Mouse (Mus musculus) hindbrain, embryonic 11.5 days (tissue): ENCODE measurements at regions not wholly inside any gene's neighbourhood (a gene's known extent, or its start where the extent isn't known, plus 50 kb on each side); places are given as distances from the start of the nearest gene placed in this dataset.
A peak's percentile ranks its signal among the peaks of the same experiment; 100 is the strongest.

Experiments used
- ATAC-seq: fragments of 200-750 bp; cut with Nextera tagmentation; 2 replicates; pipeline ENCODE4 v1.8.0; 2017; ENCODE audit warnings: mild to moderate bottlenecking, moderate TSS enrichment, moderate library complexity; ENCODE audit not compliant: low FRiP score
- DNase-seq: peaks from one replicate; pipeline ENCODE4 v3.0.0-alpha.2; 2015; ENCODE audit warnings: low spot score
- H3K27ac ChIP-seq: fragments of 300-500 bp; sonication (generic); 2 replicates; pipeline ENCODE4 v1.5.1; 2014; ENCODE audit warnings: mild to moderate bottlenecking, low read depth, low read length
- H3K27me3 ChIP-seq: fragments of 300-500 bp; sonication (generic); 2 replicates; pipeline ENCODE4 v1.6.1; 2014; ENCODE audit warnings: mild to moderate bottlenecking, low read length, moderate library complexity, mixed read lengths; ENCODE audit not compliant: control insufficient read depth, insufficient read depth
- H3K36me3 ChIP-seq: fragments of 300-500 bp; sonication (generic); 2 replicates; pipeline ENCODE4 v1.6.1; 2014; ENCODE audit warnings: mild to moderate bottlenecking, low read length, moderate library complexity, mixed read lengths; ENCODE audit not compliant: control insufficient read depth, insufficient read depth
- H3K4me1 ChIP-seq: fragments of 300-500 bp; sonication (generic); replicated peaks from 2 replicates; pipeline ENCODE4 v1.6.1; 2014; ENCODE audit warnings: low read length, mixed read lengths; ENCODE audit not compliant: control insufficient read depth, insufficient read depth
- H3K4me2 ChIP-seq: fragments of 300-500 bp; sonication (generic); replicated peaks from 2 replicates; pipeline ENCODE4 v1.6.1; 2014; ENCODE audit warnings: mild to moderate bottlenecking, low read depth, low read length
- H3K4me3 ChIP-seq: fragments of 300-500 bp; sonication (generic); 2 replicates; pipeline ENCODE4 v1.5.1; 2014; ENCODE audit warnings: low read depth, low read length
- H3K9ac ChIP-seq: fragments of 300-500 bp; sonication (generic); 2 replicates; pipeline ENCODE4 v1.6.1; 2014; ENCODE audit warnings: low read depth, low read length
- H3K9me3 ChIP-seq: fragments of 300-500 bp; sonication (generic); 2 replicates; pipeline ENCODE4 v1.6.1; 2016; ENCODE audit warnings: low read length; ENCODE audit not compliant: control insufficient read depth
- WGBS: fragments of 180-500 bp; shearing (Covaris S2); extraction: QIAGEN DNeasy Blood & Tissue Kit; methylation state at CpG from one replicate; pipeline ENCODE4 v1.1.7; 2014; 5-methylcytosine and 5-hydroxymethylcytosine counted together

DNA sequence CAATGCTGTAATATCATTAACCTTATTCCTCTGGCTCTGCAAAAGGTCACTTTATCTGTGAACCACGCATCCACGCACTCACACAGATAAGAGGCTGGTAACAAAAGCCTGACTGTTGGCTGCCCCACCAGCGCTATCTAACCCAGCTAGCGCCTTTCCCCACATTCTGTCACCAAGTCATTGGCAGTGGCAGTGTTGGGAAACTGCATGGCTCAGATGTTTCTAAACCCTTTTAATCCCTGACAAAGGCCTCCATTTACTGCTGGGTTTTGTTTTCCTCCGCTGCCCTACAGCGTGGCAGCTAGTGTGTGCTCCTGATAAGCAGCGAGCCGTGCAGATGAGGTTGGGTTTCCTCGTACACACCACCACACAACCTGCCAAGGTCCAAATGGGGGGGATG is 55.7 kb downstream of the Id4 start:
- 13% methylated on average over 9 of the region's 9 CpGs for WGBS
- ATAC-seq = peak; percentile 53; the same call in 1 of the 2 replicates
- H3K4me2 ChIP-seq = no peak overlapping the region

DNA sequence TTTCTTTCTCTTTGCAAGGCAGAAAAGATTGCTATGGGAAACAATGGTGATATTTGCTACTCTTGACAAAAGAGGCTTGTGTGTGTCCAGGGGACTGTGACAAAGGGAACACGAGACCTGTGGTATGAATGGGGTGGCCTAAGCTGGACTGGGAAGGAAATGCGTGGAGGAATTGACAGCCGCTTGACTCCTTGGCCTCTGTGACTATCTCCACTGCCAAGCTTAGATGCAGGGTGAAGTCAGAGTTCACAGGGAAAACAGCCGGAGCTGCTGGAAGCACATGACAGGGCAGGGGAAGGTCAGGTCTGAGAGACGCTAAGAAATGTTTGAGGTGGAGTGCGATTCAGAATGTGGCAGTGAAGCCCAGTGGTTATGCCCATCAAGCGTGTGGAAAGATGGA is 56.4 kb downstream of the Id4 start:
- H3K4me3 ChIP-seq = no peak overlapping the region
- H3K36me3 ChIP-seq = no peaks in the 10 kb centered on the region
- H3K4me1 ChIP-seq = no peaks in the 10 kb centered on the region; the same call in 1 of the 2 replicates
- no peak overlapping the region for H3K9ac ChIP-seq
- peak; percentile 45 for DNase-seq
- H3K27ac ChIP-seq = no peak overlapping the region
- no peaks in the 10 kb centered on the region for H3K27me3 ChIP-seq
- no peaks in the 10 kb centered on the region for H3K9me3 ChIP-seq
- ATAC-seq = no peak
- H3K4me2 ChIP-seq = no peak overlapping the region
- WGBS = 26% methylated on average over 7 of the region's 7 CpGs

More for the DNA sequence above, 55.7 kb downstream of the Id4 start:
- Histone ChIP-seq H3K27me3 (no peaks in the 10 kb centered on the region), H3K4me1 (no peaks in the 10 kb centered on the region; the same call in 1 of the 2 replicates), H3K27ac (0 out of 2 replicates have a peak overlapping the region, but pooled peaks have one; percentile 11), H3K9me3 (no peaks in the 10 kb centered on the region), H3K9ac (no peak overlapping the region), H3K4me3 (no peak overlapping the region), H3K36me3 (no peaks in the 10 kb centered on the region)
- peak; percentile 54 for DNase-seq

DNA sequence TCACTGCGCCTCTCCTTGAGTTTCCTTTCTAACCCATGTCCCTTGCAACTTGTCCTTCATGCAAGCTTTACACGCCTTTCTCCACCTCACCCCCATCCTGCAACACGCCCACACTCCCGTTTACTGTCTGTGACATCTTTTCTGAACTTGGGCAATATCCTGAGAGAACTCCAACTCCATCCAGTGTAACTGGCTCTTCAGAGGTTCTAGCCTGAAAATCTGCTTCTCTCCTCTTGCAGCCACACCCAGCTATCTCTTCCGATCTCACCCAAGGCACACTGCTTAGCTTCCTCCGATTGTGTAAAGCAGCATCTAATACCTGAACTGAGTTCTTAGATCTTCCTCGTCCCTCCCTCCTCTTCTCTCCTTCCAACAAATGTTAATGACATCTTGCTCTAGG is 58.0 kb downstream of the Id4 start:
- Histone ChIP-seq H3K27me3 (no peaks in the 10 kb centered on the region), H3K4me2 (no peak overlapping the region), H3K36me3 (no peaks in the 10 kb centered on the region), H3K9me3 (no peaks in the 10 kb centered on the region), H3K4me1 (no peaks in the 10 kb centered on the region; the same call in 1 of the 2 replicates), H3K9ac (no peak overlapping the region), H3K4me3 (no peak overlapping the region), H3K27ac (no peak overlapping the region)
- no peak for ATAC-seq
- WGBS = 85% methylated on average over 7 of the region's 7 CpGs
- no peak for DNase-seq

DNA sequence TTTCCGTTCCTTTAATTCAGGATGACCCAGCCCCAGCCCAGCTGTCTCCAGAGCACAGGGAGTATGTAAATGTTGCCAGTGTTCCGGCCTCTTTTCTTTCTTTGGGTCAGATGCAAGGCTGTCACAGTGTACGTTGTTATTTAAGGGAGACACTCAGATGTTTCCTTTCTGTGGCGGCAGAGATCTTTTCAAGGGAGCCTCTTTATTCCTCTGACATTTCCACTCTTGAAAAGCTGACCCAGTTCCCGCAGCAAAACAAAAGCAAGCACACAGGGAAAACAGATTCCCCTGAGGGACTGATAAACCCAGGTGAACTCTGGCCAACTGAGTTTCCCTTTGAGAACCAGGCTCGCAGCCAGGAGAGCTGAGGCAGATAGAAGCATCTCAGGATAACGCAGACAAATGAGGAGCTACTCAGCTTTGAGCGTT is 63.3 kb downstream of the Id4 start:
- DNase-seq (peak; percentile 33), ATAC-seq (no peak)
- H3K9ac ChIP-seq = no peak overlapping the region; the same call in 1 of the 2 replicates
- 7% methylated on average over 8 of the region's 8 CpGs for WGBS
- H3K4me3 ChIP-seq = no peak overlapping the region
- H3K9me3 ChIP-seq = no peaks in the 10 kb centered on the region
- no peaks in the 10 kb centered on the region for H3K4me1 ChIP-seq
- no peaks in the 10 kb centered on the region for H3K27me3 ChIP-seq
- no peak overlapping the region for H3K4me2 ChIP-seq
- H3K27ac ChIP-seq = 0 out of 2 replicates have a peak overlapping the region, but pooled peaks have one; percentile 32
- H3K36me3 ChIP-seq = no peaks in the 10 kb centered on the region

DNA sequence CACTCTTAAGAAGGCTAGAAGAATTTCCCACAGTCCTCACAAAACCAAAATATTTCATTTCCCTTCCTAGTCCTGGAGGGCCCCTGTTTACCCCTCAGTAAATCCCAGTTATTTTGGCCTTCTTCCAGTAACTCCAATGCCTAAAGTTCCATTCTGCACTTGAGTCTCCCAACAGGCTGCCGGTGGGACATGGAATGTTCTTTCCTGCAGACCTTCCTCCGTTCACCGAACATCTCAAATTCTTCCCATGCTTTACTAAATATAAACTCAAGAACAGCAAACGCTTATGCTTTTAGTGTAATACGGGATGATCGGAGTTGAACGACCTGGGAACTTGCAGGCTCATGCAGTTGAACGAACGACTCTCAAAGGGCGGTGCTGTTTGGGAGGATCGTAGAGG is 69.6 kb downstream of the Id4 start:
- ATAC-seq = no peak
- no peak overlapping the region for H3K4me2 ChIP-seq
- H3K27ac ChIP-seq = no peak overlapping the region
- no peak overlapping the region for H3K4me3 ChIP-seq
- WGBS = 91% methylated on average over 11 of the region's 11 CpGs
- H3K36me3 ChIP-seq = no peaks in the 10 kb centered on the region
- H3K27me3 ChIP-seq = no peaks in the 10 kb centered on the region
- no peak overlapping the region for H3K9ac ChIP-seq
- H3K4me1 ChIP-seq = no peaks in the 10 kb centered on the region
- DNase-seq = no peak
- no peaks in the 10 kb centered on the region for H3K9me3 ChIP-seq

DNA sequence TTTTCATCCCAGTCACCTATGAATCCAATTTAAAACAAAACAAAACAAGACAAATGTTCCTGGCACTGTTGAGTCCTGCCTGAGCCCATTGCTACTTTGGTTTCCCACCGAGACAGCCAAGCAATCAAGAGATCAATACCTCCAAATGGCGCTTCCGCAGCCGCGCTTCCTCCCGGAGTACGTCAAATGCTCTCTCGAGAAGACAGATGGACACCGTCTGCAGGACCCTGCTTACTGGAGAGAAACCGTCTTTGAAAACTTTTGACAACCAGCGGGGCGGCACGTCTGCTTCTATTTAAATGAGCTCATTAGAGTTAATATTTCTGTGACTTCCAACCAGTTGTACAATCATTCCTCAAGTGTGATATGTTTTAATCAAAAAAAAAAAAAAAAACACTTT is 75.1 kb downstream of the Id4 start:
- Histone ChIP-seq H3K9ac (no peak overlapping the region), H3K27me3 (no peaks in the 10 kb centered on the region), H3K9me3 (no peaks in the 10 kb centered on the region), H3K27ac (no peak overlapping the region), H3K36me3 (no peaks in the 10 kb centered on the region), H3K4me3 (no peak overlapping the region), H3K4me1 (no peaks in the 10 kb centered on the region), H3K4me2 (no peak overlapping the region)
- WGBS = 59% methylated on average over 13 of the region's 13 CpGs
- no peak for DNase-seq
- ATAC-seq = no peak

DNA sequence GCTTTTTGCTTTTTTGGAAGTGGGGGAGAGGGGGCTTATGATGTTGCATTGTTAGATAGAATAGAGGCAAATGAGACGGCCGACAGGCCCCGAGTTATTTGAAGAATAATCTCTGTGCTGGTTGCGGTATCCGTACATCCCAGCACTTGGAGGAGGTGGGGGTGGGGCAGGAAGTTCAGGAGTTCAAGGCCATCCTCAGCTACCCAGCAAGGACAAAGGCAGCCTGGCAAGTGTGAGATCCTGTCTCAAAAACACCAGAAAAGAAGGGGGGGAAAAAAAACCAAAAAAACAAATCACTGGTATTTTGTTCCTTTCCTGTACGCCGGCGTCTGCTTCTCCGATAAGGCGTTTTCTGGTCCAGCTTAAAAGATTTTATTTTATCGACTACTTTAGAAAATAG is 75.6 kb downstream of the Id4 start:
- no peaks in the 10 kb centered on the region for H3K36me3 ChIP-seq
- no peak for ATAC-seq
- no peak overlapping the region for H3K4me2 ChIP-seq
- no peaks in the 10 kb centered on the region for H3K27me3 ChIP-seq
- WGBS = 76% methylated on average over 11 of the region's 11 CpGs
- H3K9ac ChIP-seq = no peak overlapping the region
- no peak for DNase-seq
- H3K4me3 ChIP-seq = no peak overlapping the region
- no peak overlapping the region for H3K27ac ChIP-seq
- no peaks in the 10 kb centered on the region for H3K4me1 ChIP-seq
- H3K9me3 ChIP-seq = no peaks in the 10 kb centered on the region

DNA sequence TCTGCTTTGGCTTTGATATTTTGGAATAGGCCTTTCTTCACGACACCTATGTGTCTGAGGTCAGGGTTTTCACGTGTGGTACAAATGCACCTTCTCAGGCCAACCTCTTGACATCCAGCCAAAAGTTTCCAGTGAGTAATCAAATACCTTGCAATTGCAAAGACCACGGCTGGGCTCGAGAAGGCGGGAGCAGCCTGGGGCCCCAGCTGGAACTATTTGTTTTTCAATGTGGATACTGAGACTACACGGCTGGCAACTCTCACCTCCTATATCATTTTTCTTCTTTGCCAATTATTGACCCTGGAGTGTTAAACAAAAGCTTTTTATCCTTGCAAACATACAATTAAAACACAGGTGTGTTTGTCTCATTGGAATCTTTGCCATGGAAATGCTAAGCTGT is 77.5 kb downstream of the Id4 start:
- H3K27ac ChIP-seq = no peak overlapping the region
- H3K9me3 ChIP-seq = no peaks in the 10 kb centered on the region
- H3K4me1 ChIP-seq = no peaks in the 10 kb centered on the region
- no peak overlapping the region for H3K9ac ChIP-seq
- WGBS = 69% methylated on average over 6 of the region's 6 CpGs
- H3K4me2 ChIP-seq = no peak overlapping the region
- no peaks in the 10 kb centered on the region for H3K36me3 ChIP-seq
- no peak overlapping the region for H3K4me3 ChIP-seq
- H3K27me3 ChIP-seq = no peaks in the 10 kb centered on the region
- no peak for ATAC-seq
- DNase-seq = no peak

DNA sequence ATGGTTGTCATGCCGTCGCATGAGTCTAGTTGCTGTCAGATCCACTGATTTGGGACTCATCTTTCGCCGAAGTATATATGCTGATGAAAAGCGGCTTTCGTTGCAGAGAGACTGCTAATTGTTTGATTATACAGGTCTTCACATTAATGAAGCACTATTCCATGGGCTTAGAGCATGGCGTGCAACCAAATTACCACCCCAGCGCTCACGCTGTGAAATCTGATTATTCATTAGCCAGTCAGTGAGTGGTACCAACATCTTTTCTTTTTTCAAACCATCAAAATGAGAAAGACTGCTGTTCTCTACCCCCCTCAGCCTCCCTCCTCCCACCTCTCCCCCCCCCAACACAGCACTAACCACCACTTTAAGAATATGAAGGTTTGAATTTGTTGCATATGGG is 89.1 kb downstream of the Id4 start:
- no peaks in the 10 kb centered on the region for H3K4me1 ChIP-seq
- H3K4me2 ChIP-seq = no peak overlapping the region
- 80% methylated on average over 9 of the region's 9 CpGs for WGBS
- H3K27ac ChIP-seq = no peak overlapping the region
- H3K4me3 ChIP-seq = no peak overlapping the region
- no peak for ATAC-seq
- no peak overlapping the region for H3K9ac ChIP-seq
- H3K27me3 ChIP-seq = no peaks in the 10 kb centered on the region
- no peaks in the 10 kb centered on the region for H3K9me3 ChIP-seq
- DNase-seq = no peak
- H3K36me3 ChIP-seq = no peaks in the 10 kb centered on the region
